Mouse (Mus musculus): ENCODE data around the gene Zfp932.
A peak's percentile ranks its signal among the peaks of the same experiment; 100 is the strongest.
"Not testable (repeated sequence)": the region's sequence is repeated elsewhere in the genome, so short reads cannot be mapped to it uniquely, and the experiment has no call there.

The Zfp932 gene

DNA sequence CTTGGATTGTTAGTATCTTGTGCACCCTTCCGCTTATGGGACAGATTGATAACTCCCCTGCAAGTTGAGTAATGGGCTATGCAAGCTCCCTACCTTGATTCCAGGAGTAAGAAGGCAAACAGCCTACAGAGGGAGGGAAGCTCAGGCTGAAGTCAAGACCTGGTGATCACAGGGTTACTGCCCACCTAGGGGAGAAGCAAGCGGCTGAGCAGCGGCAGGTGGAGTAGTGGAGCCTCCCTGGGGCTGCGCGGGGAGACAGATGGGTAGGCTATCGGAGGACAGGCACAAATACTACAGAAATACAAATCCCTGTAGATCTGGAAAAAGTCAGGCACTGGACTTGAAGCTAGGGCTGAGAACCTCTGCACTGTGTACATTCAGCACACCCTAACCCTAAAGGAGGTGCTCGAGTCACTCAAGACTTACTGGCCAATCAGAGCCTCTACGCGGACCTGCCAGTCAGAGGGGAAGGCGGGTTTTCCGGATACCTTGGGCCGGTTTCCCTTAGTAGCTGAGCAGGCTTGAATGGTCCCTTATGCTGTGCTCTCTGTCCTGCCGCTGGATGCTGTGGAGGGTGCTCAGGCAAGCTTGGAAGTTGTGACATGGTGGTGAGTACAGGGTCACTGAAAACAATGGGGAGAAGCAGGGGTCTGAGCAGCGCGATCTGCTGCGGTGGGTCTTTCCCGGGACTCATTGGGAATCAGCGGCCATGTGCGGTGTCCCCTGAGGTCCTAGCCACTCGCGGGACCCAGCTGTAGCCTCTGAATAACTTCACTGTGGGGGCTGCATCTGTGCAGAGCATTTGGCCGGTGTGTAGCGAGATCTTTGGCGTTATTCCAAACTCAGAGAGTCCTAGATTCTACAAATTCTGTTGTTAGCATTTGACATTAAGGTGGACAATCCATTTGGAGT, at the start of gene Zfp932:
Gene Zfp932 (plus strand): TSS at position 496 of the 912 bp plus-strand sequence.
- peak; percentile 86 for DNase-seq (ENCODE audit: low read depth, low spot score)

DNA sequence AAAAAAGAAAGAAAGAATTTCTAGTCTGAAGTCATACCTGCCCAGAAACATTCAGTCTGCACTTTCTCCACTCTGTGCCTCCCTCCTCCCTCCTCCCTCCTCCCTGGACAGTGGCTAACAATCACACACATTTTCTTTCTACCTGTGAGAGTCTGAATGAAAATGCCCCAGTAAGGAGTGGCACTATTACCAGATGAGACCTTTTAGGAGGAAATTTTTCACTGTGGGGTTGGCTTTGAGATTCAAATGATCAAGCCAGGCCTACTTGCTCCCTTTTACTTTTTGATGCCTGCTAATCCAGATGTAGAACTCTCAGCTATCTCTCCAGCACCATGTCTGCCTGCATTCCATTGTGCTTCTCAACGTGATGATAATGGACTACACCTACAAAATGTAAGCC, 46.0 kb upstream of the Zfp932 start:
- DNase-seq (ENCODE audit: low read depth, low spot score), result peak; percentile 42

DNA sequence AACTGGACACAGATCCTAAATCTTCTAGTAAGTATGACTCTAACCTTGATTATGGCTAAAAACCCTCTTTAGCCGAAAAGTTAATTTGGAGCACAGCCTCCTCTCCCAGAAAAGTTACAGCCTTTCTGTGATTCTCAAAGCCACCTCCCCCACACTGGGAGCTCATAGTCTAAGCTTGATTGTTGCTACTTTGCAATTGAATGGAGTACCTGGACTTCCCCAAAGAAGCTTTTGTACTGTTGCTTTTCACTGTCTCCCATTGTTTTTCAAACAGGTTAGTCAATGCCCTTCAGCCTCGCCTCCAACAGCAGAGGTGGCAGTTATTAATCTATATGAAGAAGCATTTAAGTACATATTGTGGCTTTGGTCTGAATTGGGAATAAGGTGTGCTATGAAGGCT, 15.6 kb upstream of the Zfp932 start:
- peak; percentile 59 for DNase-seq (ENCODE audit: low read depth, low spot score)

DNA sequence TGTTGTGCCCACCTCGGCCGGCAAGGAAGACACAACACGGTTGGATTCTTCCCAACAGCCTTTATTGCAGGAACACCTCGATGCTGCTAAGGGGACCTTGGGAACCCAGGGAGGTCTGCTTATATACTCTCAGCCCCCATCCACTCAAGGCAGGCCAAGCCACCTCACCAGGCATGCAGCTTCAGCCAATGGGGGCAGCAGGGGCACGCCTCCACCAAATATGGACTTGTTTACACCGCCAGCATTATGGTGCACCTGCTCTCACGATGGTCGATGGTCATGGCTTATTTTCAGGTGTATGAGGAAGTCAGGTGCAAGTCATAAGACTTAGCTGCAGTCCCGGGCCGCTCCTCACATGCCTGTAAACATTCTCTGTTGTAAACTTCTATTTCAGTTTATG, 860 bp upstream of the Zfp932 start:
- DNase-seq (ENCODE audit: low read depth, low spot score), result peak; percentile 17

DNA sequence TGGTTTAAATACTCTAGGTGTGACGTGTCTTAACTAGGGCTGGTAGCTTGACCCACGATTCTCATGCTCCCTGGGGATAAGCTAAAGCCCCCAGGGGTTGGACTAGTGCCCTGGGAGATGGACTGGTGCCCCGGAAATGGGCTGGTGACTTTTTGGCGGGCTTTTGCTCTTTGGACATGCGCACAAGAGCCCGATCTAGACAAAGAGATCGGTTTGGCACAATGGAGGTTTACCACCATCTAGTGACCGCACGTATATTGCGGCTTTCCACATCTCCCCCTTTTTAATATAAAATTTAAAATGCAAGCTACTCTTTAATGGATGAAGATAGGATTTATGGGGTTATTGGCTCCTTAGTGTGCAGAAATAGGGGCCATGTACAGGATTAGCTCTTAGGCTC, 19.5 kb downstream of the Zfp932 start:
- DNase-seq (ENCODE audit: low read depth, low spot score), result not testable (repeated sequence)

DNA sequence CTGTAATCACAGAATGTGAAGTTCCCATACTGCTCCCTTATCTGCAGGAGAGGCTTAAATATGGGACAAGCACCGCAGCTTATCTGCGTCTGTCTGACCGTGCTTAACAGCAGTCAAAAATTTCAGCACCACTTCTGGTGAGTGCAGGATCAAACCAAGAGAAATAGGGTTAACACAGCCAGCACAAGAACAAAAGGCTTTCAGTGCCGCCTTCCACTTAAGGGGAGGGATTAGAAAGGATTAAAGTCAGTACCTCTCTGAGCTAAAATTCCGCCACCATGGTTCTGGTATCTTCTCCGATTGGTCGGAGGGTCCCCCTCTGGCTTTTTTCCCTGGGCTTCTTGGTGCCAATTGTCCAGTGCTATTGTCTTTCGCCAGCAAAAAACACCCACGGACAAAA, 27.0 kb downstream of the Zfp932 start:
- no peak for DNase-seq (ENCODE audit: low read depth, low spot score)

DNA sequence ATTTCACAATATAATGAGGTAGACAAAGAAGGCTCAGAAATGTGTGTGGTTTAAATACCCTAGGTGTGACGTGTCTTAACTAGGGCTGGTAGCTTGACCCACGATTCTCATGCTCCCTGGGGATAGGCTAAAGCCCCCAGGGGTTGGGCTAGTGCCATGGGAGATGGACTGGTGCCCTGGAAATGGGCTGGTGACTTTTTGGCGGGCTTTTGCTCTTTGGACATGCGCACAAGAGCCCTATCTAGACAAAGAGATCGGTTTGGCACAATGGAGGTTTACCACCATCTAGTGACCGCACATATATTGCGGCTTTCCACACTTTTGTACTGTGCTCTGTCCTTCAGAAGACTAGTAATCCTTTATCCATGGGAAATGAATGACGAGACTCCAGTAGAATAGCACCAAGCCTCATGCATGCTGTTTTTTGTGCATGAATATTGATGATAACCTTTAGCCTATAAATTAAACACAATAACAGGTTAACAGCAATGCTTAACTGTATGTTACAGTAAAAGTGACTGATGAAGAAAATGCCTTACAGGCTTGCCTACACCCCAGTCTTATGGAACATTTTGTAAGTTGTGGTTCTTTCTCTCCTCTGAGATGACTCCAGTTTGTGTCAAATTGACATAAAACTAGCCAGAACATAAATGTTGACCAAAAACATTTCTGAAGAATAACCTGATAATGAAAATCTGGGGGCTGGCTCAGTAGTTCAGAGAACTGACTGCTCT, 27.5 kb downstream of the Zfp932 start:
- peak; percentile 36 for DNase-seq (ENCODE audit: low read depth, low spot score)

DNA sequence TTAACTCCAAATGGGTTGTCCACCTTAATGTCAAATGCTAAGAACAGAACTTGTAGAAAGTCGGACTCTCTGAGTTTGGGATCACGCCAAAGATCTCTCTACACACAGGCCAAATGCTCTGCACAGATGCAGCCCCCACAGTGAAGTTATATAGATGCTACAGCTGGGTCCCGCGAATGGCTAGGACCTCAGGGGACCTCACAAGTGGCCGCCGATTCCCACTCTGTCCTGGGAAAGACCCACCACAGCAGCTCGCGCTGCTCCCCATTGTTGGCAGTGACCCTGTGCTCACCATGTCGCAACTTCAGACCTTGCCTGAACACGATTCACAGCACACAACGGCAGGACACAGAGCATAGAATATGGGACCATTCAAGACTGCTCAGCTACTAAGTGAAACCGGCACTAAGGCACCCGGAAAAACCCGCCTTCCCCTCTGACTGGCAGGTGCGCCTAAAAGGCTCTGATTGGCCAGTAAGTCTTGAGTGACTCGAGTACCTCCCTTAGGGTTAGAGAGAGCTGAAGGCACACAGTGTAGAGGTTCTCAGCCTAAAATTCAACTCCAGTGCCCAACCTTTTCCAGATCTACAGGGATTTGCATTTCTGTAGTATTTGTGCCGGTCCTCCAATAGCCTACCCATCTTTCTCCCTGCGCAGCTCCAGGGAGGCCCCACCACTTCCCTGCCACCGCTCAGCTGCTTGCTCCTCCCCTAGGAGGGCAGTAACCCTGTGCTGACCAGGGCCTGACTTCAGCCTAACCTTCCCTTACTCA, 61.5 kb downstream of the Zfp932 start:
- DNase-seq (ENCODE audit: low read depth, low spot score), result peak; percentile 86

All from ES-CJ7 (cell line).